Mouse (Mus musculus) hindlimb bud, embryonic 11.5 days (tissue): ENCODE data around the gene 1110002E22Rik.

Source experiments
- DNase-seq: peaks from one replicate; pipeline ENCODE4 v3.0.0-alpha.2; 2012; ENCODE audit warnings: low read depth, low spot score; ENCODE audit errors: extremely low spot score

The 1110002E22Rik gene

GRCm38 (mm10) chr3:138105056-138105455, 40.2 kb downstream of the 1110002E22Rik start:
- DNase-seq, result no peak

DNA sequence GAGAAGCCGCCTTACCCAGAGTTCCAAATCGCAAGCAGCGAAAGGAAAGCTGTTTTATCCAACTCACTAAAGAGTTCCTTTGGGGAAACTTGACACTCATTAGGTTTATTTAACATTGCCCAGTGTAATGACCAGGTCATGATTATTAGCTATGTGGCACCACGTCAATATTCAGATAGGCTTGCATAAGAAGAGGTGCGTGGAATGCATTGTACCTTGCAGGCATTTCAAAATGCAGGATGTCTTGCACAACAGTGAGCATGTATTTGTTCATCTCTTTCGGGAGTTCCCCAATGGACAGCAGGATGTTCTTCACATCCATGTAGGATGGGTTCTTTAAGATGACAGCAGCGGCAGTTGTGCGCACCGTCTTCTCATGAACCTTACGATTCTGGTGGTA, 42.0 kb downstream of the 1110002E22Rik start:
- no peak for DNase-seq

GRCm38 (mm10) chr3:138110910-138111782, 46.3 kb downstream of the 1110002E22Rik start:
- no peak for DNase-seq

DNA sequence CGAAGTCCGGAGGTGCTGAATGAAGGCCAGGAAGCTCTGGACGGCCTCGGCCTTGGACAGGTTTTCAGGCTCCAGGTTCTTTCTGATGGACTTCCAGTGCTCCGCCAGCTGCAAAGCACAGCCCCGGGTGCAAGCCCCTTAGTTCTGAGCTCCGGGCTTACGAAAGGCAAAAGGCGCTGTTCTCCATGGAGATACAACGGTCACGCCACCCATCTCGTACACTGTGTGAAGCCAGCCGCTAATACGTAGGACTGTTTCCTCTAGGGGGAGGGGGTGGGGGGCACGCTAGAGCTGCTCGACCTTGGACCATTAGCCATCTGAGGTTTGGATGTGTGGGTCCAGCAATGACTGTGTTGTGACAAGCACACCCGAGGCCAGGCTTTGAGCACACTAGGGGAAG, 49.3 kb downstream of the 1110002E22Rik start:
- no peak for DNase-seq

GRCm38 (mm10) chr3:138116871-138117270, 52.0 kb downstream of the 1110002E22Rik start:
- no peak for DNase-seq

DNA sequence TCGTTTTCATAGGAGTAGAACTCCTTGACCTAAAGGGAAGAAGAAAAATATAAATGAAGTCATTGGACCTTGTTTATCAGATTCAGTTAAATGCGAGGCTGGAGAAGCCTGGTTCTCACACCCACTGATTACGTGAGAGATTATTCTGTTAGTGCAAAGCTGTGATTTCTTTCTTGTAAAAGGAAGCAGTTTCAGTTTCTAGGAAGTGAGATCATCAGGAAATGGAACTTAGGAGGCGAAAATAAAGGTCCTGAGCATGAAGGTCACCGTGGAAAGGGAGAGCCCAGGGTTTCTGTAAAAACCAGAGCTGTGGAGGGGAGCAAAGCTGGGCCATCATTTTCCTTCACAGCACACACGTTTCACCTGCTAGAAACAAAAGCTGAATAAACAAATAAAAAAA, 53.5 kb downstream of the 1110002E22Rik start:
- no peak for DNase-seq

- DNase-seq, result no peak
Observed at GRCm38 (mm10) chr3:138118831-138119230, 54.0 kb downstream of the 1110002E22Rik start.

- DNase-seq, result no peak
Observed at GRCm38 (mm10) chr3:138119444-138120105, 54.7 kb downstream of the 1110002E22Rik start.

DNA sequence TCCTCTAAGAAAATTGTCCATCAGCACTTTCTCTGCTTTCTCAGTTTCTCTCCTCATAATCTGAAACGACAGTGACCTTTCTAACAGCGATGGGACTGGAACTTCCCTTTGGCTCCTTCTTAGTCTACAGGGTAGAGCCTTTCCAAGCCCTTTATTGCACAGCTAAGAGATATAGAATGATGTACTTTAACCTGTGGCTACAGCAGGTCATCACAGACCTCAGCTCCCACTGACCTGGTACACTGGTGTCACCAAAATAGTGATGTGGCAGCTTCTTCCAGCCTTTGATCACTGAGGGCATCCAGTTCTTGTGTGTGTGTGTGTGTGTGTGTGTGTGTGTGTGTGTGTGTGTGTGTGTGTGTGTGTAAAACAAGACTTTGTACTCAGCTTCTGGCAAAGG, 56.6 kb downstream of the 1110002E22Rik start:
- DNase-seq, result no peak

DNA sequence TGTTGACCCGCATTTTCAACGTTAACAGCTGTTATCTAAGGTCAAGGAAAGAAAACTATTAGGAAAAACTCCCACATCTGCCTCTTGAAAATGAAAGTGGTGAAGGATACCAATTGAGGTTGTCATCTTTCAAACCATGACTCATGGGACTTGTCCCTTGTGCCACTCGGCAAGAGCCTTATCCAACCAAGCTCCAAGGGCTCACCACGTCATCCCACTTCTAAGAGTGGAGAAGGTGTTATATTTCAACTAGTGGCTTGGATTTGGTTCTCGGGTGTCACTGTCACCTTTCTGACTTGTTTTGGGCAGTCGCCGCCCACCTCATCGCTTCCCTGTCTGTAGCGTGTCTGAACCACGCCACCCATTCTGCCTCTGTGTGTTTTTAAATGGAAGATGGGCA, 59.0 kb downstream of the 1110002E22Rik start:
- DNase-seq, result no peak

DNA sequence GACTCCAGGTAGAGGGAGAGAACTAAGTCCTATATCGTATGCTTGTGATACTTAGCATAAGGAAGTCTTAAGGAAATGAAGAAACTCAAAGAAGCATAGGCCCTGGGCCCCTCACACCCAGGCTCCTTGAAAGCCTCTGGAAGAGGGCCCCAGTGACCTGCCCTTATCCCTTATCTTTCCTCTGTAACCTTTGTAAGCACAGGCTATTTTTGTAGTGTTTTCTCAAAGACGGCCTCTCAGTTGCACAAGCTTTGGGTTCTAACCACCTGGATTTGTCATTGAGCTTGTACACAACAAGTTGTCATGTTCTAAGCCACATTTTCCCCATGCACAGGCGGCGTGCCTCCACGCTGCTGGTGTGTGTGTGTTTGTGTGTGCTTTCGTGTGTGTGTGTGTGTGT, 64.3 kb downstream of the 1110002E22Rik start:
- no peak for DNase-seq

DNA sequence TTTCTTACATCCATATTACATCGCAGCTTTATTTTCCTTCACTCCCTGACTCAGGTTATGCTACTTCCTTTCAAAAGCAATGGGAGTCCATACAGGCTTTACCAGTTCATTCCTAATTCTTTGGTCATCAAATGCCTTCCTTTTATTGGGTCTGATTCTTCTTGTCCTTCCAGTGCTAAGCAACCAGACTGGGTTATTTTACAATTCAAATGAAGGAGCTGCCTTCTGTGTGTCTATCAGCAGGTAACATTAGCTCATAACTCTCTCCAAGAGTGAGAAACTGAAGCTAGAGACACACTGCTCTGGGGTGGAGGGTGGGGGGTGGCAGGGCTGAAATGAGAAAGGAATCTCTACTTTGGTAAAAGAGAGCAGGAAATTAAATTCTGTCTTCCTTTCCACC, 65.8 kb downstream of the 1110002E22Rik start:
- no peak for DNase-seq
